ENCODE assay signal across 31 mouse cellular contexts in genomic region chr1:132302341-132302866, GRCm38 (mm10). TPM values are rescaled to one million over a fixed set of nuclear protein-coding genes. Genes with fewer than 3 reads are reported as not detected.
DNase-seq lines count a peak whose midpoint lies in the region; ATAC-seq and TF ChIP-seq lines count a peak whose summit lies in the region.
"Had no signal": no experiment of that assay in that cellular context is flagged by ENCODE, and none has a peak within 500 bp of the region (broad histone marks: within the 10 kb centered on the region; RNA-seq: fewer than 3 reads in every experiment).

No protein-coding gene starts in this region.

- H3K9ac ChIP-seq in midbrain, postnatal 0 days (replicated peaks; ENCODE audit: low read length, poor library complexity, severe bottlenecking) = peak overlapping the region; percentile 33; the same call in 1 of the 2 replicates
- H3K9ac ChIP-seq: embryonic facial prominence, embryonic 15.5 days; forebrain, embryonic 12.5 days; forebrain, postnatal 0 days; heart, embryonic 13.5 days; intestine, embryonic 15.5 days; liver, embryonic 14.5 days; midbrain, embryonic 12.5 days; neural tube, embryonic 12.5 days had no signal

- 93% methylated on average over 9 of the region's 9 CpGs for WGBS in midbrain, postnatal 0 days

- ATAC-seq in megakaryocyte, adult 5-6 weeks (ENCODE audit: poor library complexity, severe bottlenecking) = no peak
- ATAC-seq in midbrain, postnatal 0 days (ENCODE audit: low FRiP score) = no peak
- ATAC-seq: forebrain, postnatal 0 days; intestine, embryonic 15.5 days; Patski had no signal

- DNase-seq in adrenal gland, adult 8-10 months = peak; percentile 67
- DNase-seq in adrenal gland, adult 18-20 months (ENCODE audit: low spot score in 2 of 2) = no peak
- peak; percentile 63 for DNase-seq in adrenal gland, postnatal 14 days
- DNase-seq in midbrain, postnatal 0 days (ENCODE audit: low spot score) = no peak
- DNase-seq in ovary, postnatal 10 days (ENCODE audit: low spot score) = no peak
- DNase-seq: forebrain, postnatal 0 days; heart, postnatal 10 days; kidney, adult 8-10 months; kidney, postnatal 10 days; liver; lung, adult 2 months; lung, postnatal 10 days; right cerebral cortex, postnatal 4 days; thymus, adult 2 months; thymus, postnatal 36 days had no signal

- no peak overlapping the region for H3K4me2 ChIP-seq in midbrain, postnatal 0 days (ENCODE audit: low read depth, low read length, poor library complexity, severe bottlenecking)
- H3K4me2 ChIP-seq: embryonic facial prominence, embryonic 15.5 days; forebrain, embryonic 12.5 days; heart, embryonic 13.5 days; intestine, embryonic 15.5 days; neural tube, embryonic 12.5 days had no signal

- peaks cover 24% of the 10 kb centered on the region for H3K4me1 ChIP-seq in megakaryocyte, embryonic 14.5 days
- H3K4me1 ChIP-seq in midbrain, postnatal 0 days (ENCODE audit: insufficient read depth, low read length) = peaks cover 23% of the 10 kb centered on the region

- H3K27ac ChIP-seq in midbrain, postnatal 0 days (ENCODE audit: low read depth, low read length) = no peak overlapping the region
- H3K27ac ChIP-seq: embryonic facial prominence, embryonic 15.5 days; forebrain, embryonic 12.5 days; heart, embryonic 13.5 days; intestine, embryonic 15.5 days; liver, embryonic 14.5 days; macrophage; midbrain, embryonic 12.5 days; neural tube, embryonic 12.5 days had no signal

- peaks cover 98% of the 10 kb centered on the region for H3K27me3 ChIP-seq in megakaryocyte, embryonic 14.5 days (replicated peaks)
- H3K27me3 ChIP-seq in midbrain, postnatal 0 days (ENCODE audit: insufficient read depth, low read length) = no peaks in the 10 kb centered on the region
- H3K27me3 ChIP-seq: Patski had no signal

- no peaks in the 10 kb centered on the region for H3K36me3 ChIP-seq in megakaryocyte, embryonic 14.5 days (replicated peaks; ENCODE audit: low read length)
- H3K36me3 ChIP-seq in midbrain, postnatal 0 days (ENCODE audit: insufficient read depth, low read length) = peaks cover 5% of the 10 kb centered on the region; the same call in 1 of the 2 replicates
- H3K36me3 ChIP-seq: embryonic facial prominence, embryonic 10.5 days; embryonic facial prominence, embryonic 15.5 days; forebrain, embryonic 12.5 days; heart, embryonic 13.5 days; intestine, embryonic 15.5 days; midbrain, embryonic 12.5 days; neural tube, embryonic 12.5 days had no signal

- peak overlapping the region; percentile 44 for H3K4me3 ChIP-seq in megakaryocyte, embryonic 14.5 days (replicated peaks)
- no peak overlapping the region for H3K4me3 ChIP-seq in midbrain, postnatal 0 days (ENCODE audit: low read depth, low read length)
- H3K4me3 ChIP-seq: embryonic facial prominence, embryonic 10.5 days; embryonic facial prominence, embryonic 15.5 days; forebrain, embryonic 12.5 days; heart, embryonic 13.5 days; intestine, embryonic 15.5 days; midbrain, embryonic 12.5 days; myocyte; neural tube, embryonic 12.5 days had no signal

- no peak for TF ChIP-seq CTCF in midbrain, postnatal 0 days (IDR thresholded peaks at IDR 0.05)

- H3K9me3 ChIP-seq in megakaryocyte, embryonic 14.5 days = no peaks in the 10 kb centered on the region
- H3K9me3 ChIP-seq in midbrain, postnatal 0 days (ENCODE audit: low read length) = no peaks in the 10 kb centered on the region
- H3K9me3 ChIP-seq: embryonic facial prominence, embryonic 10.5 days; embryonic facial prominence, embryonic 15.5 days; forebrain, embryonic 12.5 days; heart, embryonic 13.5 days; intestine, embryonic 15.5 days; midbrain, embryonic 12.5 days; neural tube, embryonic 12.5 days had no signal

RNA-seq across cellular contexts. Expression of gene Klhdc8a, which starts 4.0 kb away (rescaled TPM):
- 100 to 1,000 TPM; 161 to 353 (median 258) TPM for total RNA-seq in adrenal gland, adult 8-10 months (2022)
- total RNA-seq in adrenal gland, adult 18-20 months (2021) = 100 to 1,000 TPM; 114 to 144 TPM
- not detected in 2 replicates for polyA plus RNA-seq in megakaryocyte, embryonic 14.5 days (2012; ENCODE audit: insufficient read depth, low replicate concordance)
- total RNA-seq in megakaryocyte, adult 5-6 weeks (2015) = not detected in 2 replicates
- total RNA-seq in megakaryocyte, adult 5-6 weeks (2017) = not detected in 2 replicates
- 64.1 and 71.4 TPM in 2 replicates for total RNA-seq in adrenal gland, postnatal 14 days (2021)
- 29.5 and 31.1 TPM in 2 replicates for total RNA-seq in midbrain, postnatal 0 days (2014; rRNA removed)
- polyA plus RNA-seq in midbrain, postnatal 0 days (2015; fragmentation: Nextera tagmentation; extraction: Ambion mirVana) = 12.4 and 14.8 TPM in 2 replicates
- total RNA-seq: hematopoietic stem cell, adult 5-6 weeks; MEL had no signal
- polyA plus RNA-seq: limb, embryonic 11.5 days; macrophage had no signal

RNA-seq across cellular contexts. Expression of gene Nuak2, which starts 13.5 kb away (rescaled TPM):
- total RNA-seq in adrenal gland, adult 8-10 months (2022) = 10 to 100 TPM in 1 of 4 experiments, 1 to 10 TPM in 3; 3.8 to 11.9 (median 5.2) TPM
- total RNA-seq in adrenal gland, adult 18-20 months (2021) = 1 to 10 TPM; 4.6 to 6.9 TPM
- polyA plus RNA-seq in megakaryocyte, embryonic 14.5 days (2012; ENCODE audit: insufficient read depth, low replicate concordance) = 1.3 and 1.7 TPM in 2 replicates
- 23.9 and 24.2 TPM in 2 replicates for total RNA-seq in megakaryocyte, adult 5-6 weeks (2015)
- total RNA-seq in megakaryocyte, adult 5-6 weeks (2017) = 14.3 and 16.7 TPM in 2 replicates
- 3.7 and 5.6 TPM in 2 replicates for total RNA-seq in adrenal gland, postnatal 14 days (2021)
- total RNA-seq in midbrain, postnatal 0 days (2014; rRNA removed) = 7.0 and 7.1 TPM in 2 replicates
- 9.9 TPM in 2 replicates for polyA plus RNA-seq in midbrain, postnatal 0 days (2015; fragmentation: Nextera tagmentation; extraction: Ambion mirVana)

Comparison
In these comparisons a context has a peak if more than half of its experiments do, and no peak if none do; other contexts are left out.
1. DNase-seq: peak in adrenal gland, adult 8-10 months (single experiment) and adrenal gland, postnatal 14 days (single experiment); none in adrenal gland, adult 18-20 months (0 of 2), midbrain, postnatal 0 days (single experiment) and ovary, postnatal 10 days (single experiment).
2. RNA of gene Klhdc8a, which starts 4.0 kb away (total RNA-seq): 161 to 353 TPM in adrenal gland, adult 8-10 months, 114 to 144 TPM in adrenal gland, adult 18-20 months, 64.1 to 71.4 TPM in adrenal gland, postnatal 14 days and 29.5 to 31.1 TPM in midbrain, postnatal 0 days; not detected in megakaryocyte, adult 5-6 weeks; every median in the first group is over 10 times any median in the second.